Mouse (Mus musculus): ENCODE data around the gene Gpx4.
"Not testable (repeated sequence)": the region's sequence is repeated elsewhere in the genome, so short reads cannot be mapped to it uniquely, and the experiment has no call there.

Gpx4 gene

DNA sequence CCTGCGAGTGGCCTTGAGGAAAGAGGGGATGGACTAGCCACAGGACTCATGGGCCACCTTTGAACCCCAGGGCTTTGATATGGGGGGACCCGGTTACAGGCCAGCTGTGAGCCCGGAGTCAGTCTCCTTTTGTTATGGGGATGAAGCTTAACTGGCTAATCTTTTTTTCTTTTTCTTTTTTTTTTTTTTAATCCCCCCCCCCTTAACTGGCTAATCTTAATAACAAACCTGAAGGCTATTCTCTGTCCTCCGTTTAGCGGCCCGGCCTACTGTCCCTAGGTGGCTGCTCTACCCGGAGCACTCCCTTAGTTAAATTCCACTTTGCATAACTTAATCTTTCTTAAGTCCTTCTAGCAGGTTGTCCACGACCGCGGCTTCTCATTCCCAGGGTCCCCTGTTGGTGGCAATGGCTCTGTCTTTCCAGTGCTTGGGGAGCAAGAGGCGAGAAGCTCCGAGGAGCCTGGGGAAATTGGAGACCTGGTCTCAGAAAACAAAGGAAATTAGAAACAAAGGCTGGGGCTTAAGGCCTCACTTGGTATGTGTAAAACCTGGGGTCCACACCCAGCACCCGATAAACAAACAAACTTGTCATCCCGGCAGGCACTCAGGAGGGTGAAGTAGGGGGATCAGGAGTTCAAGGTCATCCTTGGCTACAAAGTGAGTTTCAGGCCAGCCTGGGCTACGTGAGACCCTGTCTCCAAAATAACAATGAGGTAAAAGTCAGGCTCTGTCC, 4.1 kb downstream of the Gpx4 start:
- DNase-seq, result no peak

- peak; percentile 74 to 85 for DNase-seq
Observed at GRCm38 (mm10) chr10:80051618-80052373, 4.8 kb downstream of the Gpx4 start.

DNA sequence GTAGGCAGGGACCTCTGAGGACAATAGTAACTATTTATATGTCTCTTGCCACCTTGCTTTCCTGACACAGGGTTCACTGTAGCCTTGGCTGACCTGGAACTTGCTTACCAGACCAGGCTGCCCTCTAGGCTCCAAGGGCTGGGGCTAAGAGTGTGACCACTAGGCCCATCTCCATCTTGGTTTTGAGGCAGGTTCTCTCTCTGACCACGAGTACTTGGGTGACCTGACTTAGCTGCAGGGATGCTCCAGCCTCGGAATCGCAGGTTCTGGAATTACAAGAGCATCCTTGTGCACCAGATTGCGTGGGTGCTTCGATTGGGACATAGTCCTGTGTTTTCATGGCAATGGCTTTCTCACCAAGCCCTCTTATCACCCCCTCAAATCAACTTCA, 5.4 kb downstream of the Gpx4 start:
- DNase-seq, result no peak

DNA sequence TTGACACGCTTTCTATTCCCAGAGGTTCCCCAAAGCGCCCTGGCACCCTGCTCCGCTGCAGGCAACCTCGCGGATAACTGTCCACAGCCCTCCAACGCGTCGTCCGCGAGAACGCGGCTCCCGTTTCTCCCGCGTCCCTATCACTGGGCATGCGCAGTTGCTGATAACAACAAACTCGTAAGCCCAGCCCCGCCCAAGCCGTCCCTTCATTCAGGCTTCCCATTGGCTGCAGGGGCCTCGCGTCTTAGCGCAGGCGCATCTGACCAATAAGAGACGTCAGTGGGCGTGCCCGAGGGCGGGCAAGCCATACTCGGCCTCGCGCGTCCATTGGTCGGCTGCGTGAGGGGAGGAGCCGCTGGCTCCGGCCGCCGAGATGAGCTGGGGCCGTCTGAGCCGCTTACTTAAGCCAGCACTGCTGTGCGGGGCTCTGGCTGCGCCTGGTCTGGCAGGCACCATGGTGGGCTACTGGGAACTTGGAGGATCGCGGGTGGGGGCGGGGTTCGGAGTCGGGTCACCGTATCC, 6.4 kb downstream of the Gpx4 start:
- peak; percentile 100 for DNase-seq

DNA sequence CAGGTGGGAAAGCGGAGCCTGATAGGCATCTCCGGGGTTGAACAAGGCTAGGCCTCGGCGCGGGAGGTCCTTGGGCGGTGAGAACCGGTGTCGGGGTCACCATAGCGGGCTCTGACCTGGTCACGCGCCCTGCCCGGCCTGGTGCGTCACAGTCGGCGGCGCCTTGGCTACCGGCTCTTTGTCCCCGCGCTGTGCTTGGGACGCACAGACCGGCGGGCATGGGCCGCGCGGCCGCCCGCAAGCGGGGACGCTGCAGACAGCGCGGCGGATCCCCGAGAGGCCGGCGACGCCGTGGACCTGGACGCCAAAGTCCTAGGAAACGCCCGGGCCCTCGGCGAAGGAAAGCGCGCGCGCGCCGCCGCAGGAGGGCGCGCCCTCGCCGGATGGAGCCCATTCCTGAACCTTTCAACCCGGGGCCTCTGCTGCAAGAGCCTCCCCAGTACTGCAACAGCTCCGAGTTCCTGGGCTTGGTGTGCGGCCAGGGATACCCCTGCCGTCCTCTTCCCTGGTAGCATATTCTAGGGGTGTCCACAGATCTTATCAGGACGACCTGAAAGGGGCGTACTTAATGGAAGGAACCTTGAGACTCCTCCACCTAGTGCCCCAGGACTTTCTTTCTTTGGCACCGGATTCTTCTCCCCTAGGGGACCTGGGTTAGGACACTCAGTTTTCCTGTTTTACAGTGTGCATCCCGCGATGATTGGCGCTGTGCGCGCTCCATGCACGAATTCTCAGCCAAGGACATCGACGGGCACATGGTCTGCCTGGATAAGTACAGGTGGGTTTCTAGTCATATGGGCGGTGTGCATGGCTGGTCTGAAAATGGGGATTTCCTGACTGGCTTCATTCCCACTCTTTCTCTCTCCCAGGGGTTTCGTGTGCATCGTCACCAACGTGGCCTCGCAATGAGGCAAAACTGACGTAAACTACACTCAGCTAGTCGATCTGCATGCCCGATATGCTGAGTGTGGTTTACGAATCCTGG, 7.2 kb downstream of the Gpx4 start:
- DNase-seq, result peak; percentile 86 to 87

DNA sequence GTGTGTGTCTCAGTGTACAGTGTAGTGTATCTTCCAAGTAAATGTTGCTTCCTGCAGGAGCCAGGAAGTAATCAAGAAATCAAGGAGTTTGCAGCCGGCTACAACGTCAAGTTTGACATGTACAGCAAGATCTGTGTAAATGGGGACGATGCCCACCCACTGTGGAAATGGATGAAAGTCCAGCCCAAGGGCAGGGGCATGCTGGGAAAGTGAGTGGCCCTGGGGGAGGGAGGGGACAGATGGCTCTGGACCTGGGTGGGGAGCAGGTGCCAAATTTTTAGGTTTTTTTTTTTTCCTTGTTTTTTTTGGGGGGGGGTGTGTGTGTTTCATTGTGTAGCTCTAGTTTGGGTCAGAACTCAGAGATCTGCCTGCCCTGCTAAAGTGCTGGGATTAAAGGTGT, 7.9 kb downstream of the Gpx4 start:
- not testable (repeated sequence) for DNase-seq

- DNase-seq, result no peak
Observed at GRCm38 (mm10) chr10:80055364-80055763, 8.4 kb downstream of the Gpx4 start.

- no peak for DNase-seq
Observed at GRCm38 (mm10) chr10:80055891-80056290, 8.9 kb downstream of the Gpx4 start.

- no peak for DNase-seq
Observed at GRCm38 (mm10) chr10:80056506-80056905, 9.5 kb downstream of the Gpx4 start.

DNA sequence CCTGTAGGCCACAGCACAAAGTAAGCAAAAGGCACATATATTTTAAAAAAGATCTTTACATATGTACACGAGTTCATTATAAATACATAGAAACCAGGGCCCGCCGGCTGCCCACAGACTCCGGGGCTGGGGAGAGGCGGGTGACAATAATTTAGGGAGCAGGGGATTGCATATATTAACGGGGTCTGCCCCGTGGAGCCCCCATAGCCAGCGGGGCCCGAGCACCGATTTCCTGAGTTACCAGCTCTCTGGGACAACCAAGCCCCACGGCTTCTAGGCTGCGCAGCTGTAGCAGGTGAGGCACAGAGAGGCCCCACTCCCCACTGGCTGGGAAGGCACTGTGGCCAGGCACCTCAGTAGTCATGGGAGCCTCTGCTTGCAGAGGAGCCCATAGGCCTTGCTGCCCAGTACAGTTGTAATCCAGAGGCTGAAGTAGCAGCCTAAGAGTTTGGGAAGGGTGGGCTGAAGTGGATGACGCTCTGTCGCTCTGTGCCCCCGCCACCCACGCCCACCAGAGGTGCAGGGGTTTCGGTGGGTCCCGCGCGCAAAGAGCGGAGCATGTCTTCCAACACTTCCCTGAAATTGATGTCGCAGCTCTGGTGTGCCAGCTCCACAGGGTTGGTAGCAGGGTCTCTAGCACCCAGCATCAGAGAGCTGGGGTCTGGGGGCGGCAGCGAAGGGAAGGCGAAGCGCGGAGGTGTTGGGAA, 10.2 kb downstream of the Gpx4 start:
- DNase-seq, result no peak

DNA sequence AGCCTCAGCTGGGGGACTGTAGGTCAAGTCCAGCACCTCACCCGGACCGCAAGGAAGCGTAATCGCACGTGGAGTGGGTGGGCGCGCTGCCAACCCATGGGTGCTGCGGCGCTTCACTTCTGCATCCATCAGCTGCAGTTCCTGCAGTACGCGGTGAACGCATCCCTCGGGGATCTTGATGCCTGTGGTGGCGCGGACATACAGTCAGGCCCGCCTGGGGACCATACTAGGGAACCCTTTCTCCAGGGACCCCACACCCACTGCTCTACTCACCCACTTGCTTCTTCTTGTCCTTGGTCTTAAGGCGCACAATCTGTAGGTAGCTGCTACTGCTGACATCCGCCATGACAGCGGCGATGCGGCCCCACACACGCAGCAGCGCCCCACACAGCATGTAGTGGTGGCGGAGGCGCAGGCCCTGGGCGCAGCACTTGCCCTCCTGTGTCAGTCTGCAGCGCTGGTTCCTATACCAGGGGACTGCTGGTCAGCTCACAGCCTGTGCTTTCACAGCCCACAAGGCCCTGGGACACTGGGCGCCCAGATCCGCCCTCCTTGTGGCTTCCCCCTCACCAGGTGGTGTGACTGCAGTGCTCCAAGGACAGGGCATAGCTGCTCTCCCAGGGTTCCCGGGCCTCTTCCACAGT, 10.8 kb downstream of the Gpx4 start:
- peak in 1 of 2 experiments; percentile 38 for DNase-seq

- DNase-seq, result no peak
Observed at GRCm38 (mm10) chr10:80063104-80063503, 16.1 kb downstream of the Gpx4 start.

DNA sequence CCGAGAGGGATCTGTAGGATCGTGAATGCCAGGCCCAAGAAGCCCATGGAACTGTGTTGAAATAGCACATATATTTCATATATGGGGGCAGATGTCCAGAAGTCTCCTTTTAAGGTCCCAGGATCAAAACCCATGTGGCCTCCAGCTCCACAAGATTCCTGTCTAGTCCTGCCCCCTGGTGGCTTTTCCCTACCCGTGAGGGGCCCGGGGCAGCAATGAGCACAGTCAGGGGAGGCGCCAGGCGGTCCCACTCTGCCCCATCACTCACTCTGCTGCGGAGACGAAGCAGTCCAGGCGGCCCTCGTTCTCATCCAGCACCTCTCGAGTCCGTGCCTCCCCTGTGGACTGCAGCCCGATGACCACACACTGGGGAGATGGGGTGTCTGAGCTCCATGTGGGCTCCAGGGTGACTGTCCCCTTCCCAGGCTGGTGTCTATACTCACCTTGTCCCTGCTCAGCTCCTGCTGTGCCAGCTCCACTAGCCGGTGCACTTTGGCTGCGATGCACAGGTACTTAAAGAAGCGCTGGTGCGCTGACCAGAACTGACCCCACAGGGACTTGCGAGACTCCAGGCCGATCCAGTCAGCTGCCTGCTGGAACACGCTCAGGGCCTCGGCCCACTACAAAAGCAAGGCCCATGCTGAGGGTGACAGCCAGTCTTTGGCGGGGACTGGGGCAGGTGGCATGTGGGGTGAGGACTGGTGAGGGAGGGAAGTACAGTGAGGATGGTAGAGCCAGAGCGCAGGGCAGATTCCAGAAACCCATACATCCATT, 17.1 kb downstream of the Gpx4 start:
- DNase-seq, result no peak

- no peak for DNase-seq
Observed at GRCm38 (mm10) chr10:80069251-80069650, 22.3 kb downstream of the Gpx4 start.

GRCm38 (mm10) chr10:80069948-80070450, 23.0 kb downstream of the Gpx4 start:
- no peak for DNase-seq

DNA sequence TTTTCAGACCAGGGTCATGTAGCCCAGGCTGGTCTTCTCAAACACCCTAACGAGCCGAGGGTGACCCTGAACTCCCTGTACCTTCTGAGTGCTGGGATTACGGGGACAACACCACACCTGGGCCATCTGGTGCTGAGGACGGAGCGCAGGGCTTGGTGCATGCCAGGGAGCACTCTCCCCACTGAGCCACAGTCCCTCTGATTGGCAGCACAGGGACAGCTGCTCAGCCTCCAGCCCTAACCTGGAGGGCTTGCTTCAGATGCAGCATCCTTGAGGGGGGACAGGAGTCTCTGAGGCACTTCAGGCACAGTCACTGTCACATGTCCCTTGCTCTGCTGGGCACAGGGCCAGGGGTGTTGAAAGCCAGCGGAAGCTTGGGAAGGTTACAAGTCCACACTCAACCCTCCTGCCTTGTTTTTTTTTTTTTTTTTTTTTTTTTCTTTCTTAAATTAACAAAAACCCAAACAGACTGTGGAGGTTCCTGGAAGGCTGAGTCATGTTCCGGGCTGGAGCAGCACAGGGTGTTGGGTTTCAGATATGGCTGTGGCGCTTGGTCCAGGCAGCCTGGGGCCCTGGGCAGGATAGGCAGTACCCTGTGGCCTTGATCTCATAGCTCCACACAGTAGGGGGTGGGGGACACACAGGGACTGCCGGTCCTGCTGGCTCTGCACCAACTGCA, 24.0 kb downstream of the Gpx4 start:
- peak; percentile 88 to 93 for DNase-seq

DNA sequence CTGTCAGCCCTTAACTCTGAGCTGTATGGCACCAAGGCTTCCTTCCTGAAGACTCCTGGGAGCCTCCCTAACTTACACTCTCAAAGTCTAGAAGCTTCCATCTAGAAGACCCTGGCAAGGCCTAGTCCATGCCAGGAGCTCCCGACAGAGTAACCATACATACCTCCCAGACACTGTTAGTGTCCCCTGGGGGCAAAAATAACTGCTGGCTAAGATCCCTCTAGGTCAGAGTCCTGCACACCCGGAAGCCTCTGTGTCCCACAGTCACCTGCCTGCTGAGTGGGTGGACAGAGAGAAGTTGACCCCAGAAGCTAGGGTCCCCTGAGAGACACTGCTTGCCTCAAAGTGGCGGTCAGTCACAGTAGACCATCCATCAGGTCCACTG, 24.5 kb downstream of the Gpx4 start:
- no peak for DNase-seq

GRCm38 (mm10) chr10:80072623-80073489, 25.9 kb downstream of the Gpx4 start:
- DNase-seq, result no peak

Measured in lung, postnatal 4 days (tissue).